Mouse (Mus musculus): ENCODE measurements around the gene Ctsd. TPM values are rescaled to one million over a fixed set of nuclear protein-coding genes. Genes with fewer than 3 reads are reported as not detected.
A peak's percentile ranks its signal among the peaks of the same experiment; 100 is the strongest.

Gene Ctsd
- polyA plus RNA-seq, 1 experiment from 2014 or later, result 229 TPM

GRCm38 (mm10) chr7:142425641-142426213, 37.9 kb upstream of the Ctsd start:
- Histone ChIP-seq H3K9me3 (ENCODE audit: control insufficient read depth, low read length) (no peaks in the 10 kb centered on the region), H3K27ac (replicated peaks; ENCODE audit: low read depth, low read length) (no peak overlapping the region), H3K27me3 (ENCODE audit: control insufficient read depth, insufficient read depth, low read length) (no peaks in the 10 kb centered on the region), H3K4me3 (replicated peaks; ENCODE audit: low read depth, low read length) (no peak overlapping the region), H3K9ac (replicated peaks; ENCODE audit: low read length) (no peak overlapping the region), H3K36me3 (ENCODE audit: control insufficient read depth, insufficient read depth, low read length) (no peaks in the 10 kb centered on the region), H3K4me2 (ENCODE audit: low read length) (no peak overlapping the region), H3K4me1 (ENCODE audit: control insufficient read depth, insufficient read depth, low read length) (0 out of 2 replicates have a peak, but pooled peaks cover 7% of the 10 kb centered on the region)
- WGBS, result 54% methylated on average over 11 of the region's 11 CpGs
- DNase-seq (peak; percentile 32), ATAC-seq (ENCODE audit: low FRiP score, low TSS enrichment) (no peak)

GRCm38 (mm10) chr7:142421826-142422225, 34.0 kb upstream of the Ctsd start:
- Histone ChIP-seq H3K9ac (replicated peaks; ENCODE audit: low read length) (no peak overlapping the region), H3K27me3 (ENCODE audit: control insufficient read depth, insufficient read depth, low read length) (no peaks in the 10 kb centered on the region), H3K27ac (replicated peaks; ENCODE audit: low read depth, low read length) (no peak overlapping the region), H3K9me3 (ENCODE audit: control insufficient read depth, low read length) (no peaks in the 10 kb centered on the region), H3K4me2 (ENCODE audit: low read length) (no peak overlapping the region), H3K4me3 (replicated peaks; ENCODE audit: low read depth, low read length) (no peak overlapping the region), H3K36me3 (ENCODE audit: control insufficient read depth, insufficient read depth, low read length) (no peaks in the 10 kb centered on the region), H3K4me1 (ENCODE audit: control insufficient read depth, insufficient read depth, low read length) (no peaks in the 10 kb centered on the region)
- DNase-seq (no peak), ATAC-seq (ENCODE audit: low FRiP score, low TSS enrichment) (no peak)
- WGBS, result 74% methylated on average over 2 of the region's 2 CpGs

GRCm38 (mm10) chr7:142419887-142420286, 32.0 kb upstream of the Ctsd start:
- WGBS, result 82% methylated on average over 5 of the region's 5 CpGs
- Histone ChIP-seq H3K27me3 (ENCODE audit: control insufficient read depth, insufficient read depth, low read length) (no peaks in the 10 kb centered on the region), H3K36me3 (ENCODE audit: control insufficient read depth, insufficient read depth, low read length) (no peaks in the 10 kb centered on the region), H3K27ac (replicated peaks; ENCODE audit: low read depth, low read length) (no peak overlapping the region), H3K9ac (replicated peaks; ENCODE audit: low read length) (no peak overlapping the region), H3K9me3 (ENCODE audit: control insufficient read depth, low read length) (no peaks in the 10 kb centered on the region), H3K4me3 (replicated peaks; ENCODE audit: low read depth, low read length) (no peak overlapping the region), H3K4me2 (ENCODE audit: low read length) (no peak overlapping the region), H3K4me1 (ENCODE audit: control insufficient read depth, insufficient read depth, low read length) (no peaks in the 10 kb centered on the region)
- DNase-seq (no peak), ATAC-seq (ENCODE audit: low FRiP score, low TSS enrichment) (no peak)

- H3K4me3 ChIP-seq (replicated peaks; ENCODE audit: low read depth, low read length), result no peak overlapping the region
- no peaks in the 10 kb centered on the region for H3K9me3 ChIP-seq (ENCODE audit: control insufficient read depth, low read length)
- 89% methylated on average over 8 of the region's 8 CpGs for WGBS
- H3K4me2 ChIP-seq (ENCODE audit: low read length), result no peak overlapping the region
- no peak overlapping the region for H3K9ac ChIP-seq (replicated peaks; ENCODE audit: low read length)
- no peaks in the 10 kb centered on the region for H3K4me1 ChIP-seq (ENCODE audit: control insufficient read depth, insufficient read depth, low read length)
- H3K27me3 ChIP-seq (ENCODE audit: control insufficient read depth, insufficient read depth, low read length), result no peaks in the 10 kb centered on the region
- DNase-seq (no peak), ATAC-seq (ENCODE audit: low FRiP score, low TSS enrichment) (no peak)
- H3K27ac ChIP-seq (replicated peaks; ENCODE audit: low read depth, low read length), result no peak overlapping the region
- H3K36me3 ChIP-seq (ENCODE audit: control insufficient read depth, insufficient read depth, low read length), result no peaks in the 10 kb centered on the region
These were observed 30.8 kb upstream of the Ctsd start for GRCm38 (mm10) chr7:142418679-142419078.

- Histone ChIP-seq H3K27ac (replicated peaks; ENCODE audit: low read depth, low read length) (no peak overlapping the region), H3K4me1 (ENCODE audit: control insufficient read depth, insufficient read depth, low read length) (no peaks in the 10 kb centered on the region), H3K9me3 (ENCODE audit: control insufficient read depth, low read length) (no peaks in the 10 kb centered on the region), H3K9ac (replicated peaks; ENCODE audit: low read length) (no peak overlapping the region), H3K27me3 (ENCODE audit: control insufficient read depth, insufficient read depth, low read length) (no peaks in the 10 kb centered on the region), H3K36me3 (ENCODE audit: control insufficient read depth, insufficient read depth, low read length) (no peaks in the 10 kb centered on the region), H3K4me3 (replicated peaks; ENCODE audit: low read depth, low read length) (no peak overlapping the region), H3K4me2 (ENCODE audit: low read length) (no peak overlapping the region)
- ATAC-seq (ENCODE audit: low FRiP score, low TSS enrichment) (no peak), DNase-seq (no peak)
- 93% methylated on average over 2 of the region's 2 CpGs for WGBS
These were observed 30.2 kb upstream of the Ctsd start for GRCm38 (mm10) chr7:142418027-142418426.

- Histone ChIP-seq H3K36me3 (ENCODE audit: control insufficient read depth, insufficient read depth, low read length) (no peaks in the 10 kb centered on the region), H3K27me3 (ENCODE audit: control insufficient read depth, insufficient read depth, low read length) (no peaks in the 10 kb centered on the region), H3K9ac (replicated peaks; ENCODE audit: low read length) (no peak overlapping the region), H3K4me3 (replicated peaks; ENCODE audit: low read depth, low read length) (no peak overlapping the region), H3K27ac (replicated peaks; ENCODE audit: low read depth, low read length) (no peak overlapping the region), H3K4me1 (ENCODE audit: control insufficient read depth, insufficient read depth, low read length) (no peaks in the 10 kb centered on the region), H3K4me2 (ENCODE audit: low read length) (no peak overlapping the region), H3K9me3 (ENCODE audit: control insufficient read depth, low read length) (no peaks in the 10 kb centered on the region)
- WGBS, result 71% methylated on average over 3 of the region's 3 CpGs
- ATAC-seq (ENCODE audit: low FRiP score, low TSS enrichment) (no peak), DNase-seq (no peak)
These were observed 28.4 kb upstream of the Ctsd start for GRCm38 (mm10) chr7:142416225-142416624.

- no peak overlapping the region for H3K4me2 ChIP-seq (ENCODE audit: low read length)
These were observed 27.5 kb upstream of the Ctsd start for GRCm38 (mm10) chr7:142415314-142415713.

GRCm38 (mm10) chr7:142413285-142413684, 25.4 kb upstream of the Ctsd start:
- Histone ChIP-seq H3K27ac (replicated peaks; ENCODE audit: low read depth, low read length) (no peak overlapping the region), H3K36me3 (ENCODE audit: control insufficient read depth, insufficient read depth, low read length) (no peaks in the 10 kb centered on the region), H3K4me3 (replicated peaks; ENCODE audit: low read depth, low read length) (no peak overlapping the region), H3K4me2 (ENCODE audit: low read length) (no peak overlapping the region), H3K9ac (replicated peaks; ENCODE audit: low read length) (no peak overlapping the region), H3K4me1 (ENCODE audit: control insufficient read depth, insufficient read depth, low read length) (no peaks in the 10 kb centered on the region), H3K9me3 (ENCODE audit: control insufficient read depth, low read length) (no peaks in the 10 kb centered on the region), H3K27me3 (ENCODE audit: control insufficient read depth, insufficient read depth, low read length) (no peaks in the 10 kb centered on the region)
- DNase-seq (no peak), ATAC-seq (ENCODE audit: low FRiP score, low TSS enrichment) (no peak)
- WGBS, result 93% methylated on average over 6 of the region's 6 CpGs

More at GRCm38 (mm10) chr7:142415314-142415713, 27.5 kb upstream of the Ctsd start:
- H3K4me3 ChIP-seq (replicated peaks; ENCODE audit: low read depth, low read length), result no peak overlapping the region
- H3K36me3 ChIP-seq (ENCODE audit: control insufficient read depth, insufficient read depth, low read length), result no peaks in the 10 kb centered on the region
- 65% methylated on average over 4 of the region's 4 CpGs for WGBS
- DNase-seq (no peak), ATAC-seq (ENCODE audit: low FRiP score, low TSS enrichment) (no peak)
- H3K9me3 ChIP-seq (ENCODE audit: control insufficient read depth, low read length), result no peaks in the 10 kb centered on the region
- no peaks in the 10 kb centered on the region for H3K27me3 ChIP-seq (ENCODE audit: control insufficient read depth, insufficient read depth, low read length)
- H3K9ac ChIP-seq (replicated peaks; ENCODE audit: low read length), result no peak overlapping the region
- no peaks in the 10 kb centered on the region for H3K4me1 ChIP-seq (ENCODE audit: control insufficient read depth, insufficient read depth, low read length)
- no peak overlapping the region for H3K27ac ChIP-seq (replicated peaks; ENCODE audit: low read depth, low read length)

GRCm38 (mm10) chr7:142409603-142410002, 21.8 kb upstream of the Ctsd start:
- H3K9ac ChIP-seq (replicated peaks; ENCODE audit: low read length), result no peak overlapping the region
- DNase-seq (no peak), ATAC-seq (ENCODE audit: low FRiP score, low TSS enrichment) (no peak)
- H3K4me2 ChIP-seq (ENCODE audit: low read length), result no peak overlapping the region
- H3K36me3 ChIP-seq (ENCODE audit: control insufficient read depth, insufficient read depth, low read length), result no peaks in the 10 kb centered on the region
- H3K27ac ChIP-seq (replicated peaks; ENCODE audit: low read depth, low read length), result no peak overlapping the region
- no peaks in the 10 kb centered on the region for H3K9me3 ChIP-seq (ENCODE audit: control insufficient read depth, low read length)
- no peak overlapping the region for H3K4me3 ChIP-seq (replicated peaks; ENCODE audit: low read depth, low read length)
- WGBS, result 85% methylated on average over 3 of the region's 3 CpGs
- no peaks in the 10 kb centered on the region for H3K4me1 ChIP-seq (ENCODE audit: control insufficient read depth, insufficient read depth, low read length)
- H3K27me3 ChIP-seq (ENCODE audit: control insufficient read depth, insufficient read depth, low read length), result no peaks in the 10 kb centered on the region
